Mouse (Mus musculus) megakaryocyte, embryonic 14.5 days (primary cell): ENCODE results near the gene Zfp36l2.

Source experiments
- FLI1 ChIP-seq: IDR thresholded peaks from 2 replicates; pipeline ENCODE4 v1.6.1; 2012; ENCODE audit warnings: low read length, inconsistent platforms, mixed read lengths
- GATA1 ChIP-seq: IDR thresholded peaks from 3 replicates; pipeline ENCODE4 v1.6.1; 2012; ENCODE audit warnings: mixed read lengths, low read length, inconsistent platforms, borderline replicate concordance

GRCm38 (mm10) chr17:84148499-84149484 lies 39.0 kb downstream of the Zfp36l2 start:
- no peak for TF ChIP-seq GATA1
- TF ChIP-seq FLI1 = no peak
